In the genomic region with DNA sequence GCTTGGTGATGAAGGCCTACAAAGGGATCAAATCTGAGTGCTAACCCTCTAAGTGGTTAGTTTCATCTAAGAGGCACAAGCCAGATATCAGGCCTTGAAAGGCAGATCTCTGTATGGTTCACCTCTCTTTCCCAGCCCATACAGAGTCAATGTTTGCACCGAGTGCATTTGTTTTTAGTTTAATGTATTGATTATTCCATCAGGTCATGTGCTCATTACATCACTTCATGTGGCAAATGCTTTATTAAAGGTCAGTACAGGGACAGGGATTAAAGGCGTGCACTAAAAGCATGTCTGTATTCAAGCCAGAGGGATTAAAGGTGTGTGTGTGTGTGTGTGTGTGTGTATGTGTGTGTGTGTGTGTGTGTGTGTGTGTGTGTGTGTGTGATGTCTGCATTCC, we compare ENCODE assay signal across 28 mouse cellular contexts.
"Had no signal": no experiment of that assay in that cellular context is flagged by ENCODE, and none has a peak within 500 bp of the region (broad histone marks: within the 10 kb centered on the region; RNA-seq: fewer than 3 reads in every experiment).

No protein-coding gene starts in this region.

- ATAC-seq: forebrain, embryonic 13.5 days; forebrain, embryonic 14.5 days; forebrain, embryonic 15.5 days; forebrain, embryonic 16.5 days; forebrain, postnatal 0 days had no signal

- H3K4me3 ChIP-seq: embryonic facial prominence, embryonic 10.5 days; embryonic facial prominence, embryonic 12.5 days; embryonic facial prominence, embryonic 13.5 days; embryonic facial prominence, embryonic 15.5 days; erythroblast, embryonic 14.5 days; forebrain, embryonic 10.5 days; forebrain, embryonic 12.5 days; forebrain, embryonic 13.5 days; forebrain, embryonic 15.5 days; gastrocnemius, adult 2 months; heart, adult 2 months had no signal

- H3K36me3 ChIP-seq: embryonic facial prominence, embryonic 10.5 days; embryonic facial prominence, embryonic 12.5 days; embryonic facial prominence, embryonic 13.5 days; embryonic facial prominence, embryonic 15.5 days; forebrain, embryonic 10.5 days; forebrain, embryonic 12.5 days; forebrain, embryonic 15.5 days had no signal

- DNase-seq: cerebellum, adult 2 months; cerebellum, adult 8-10 months; cerebellum, adult 9-10 months; cerebellum, adult 9-11 months; cerebellum, postnatal 10 days; cerebellum, postnatal 14 days; cerebellum, postnatal 25 days; cerebellum, postnatal 36 days; embryo, embryonic 11 days; forebrain, postnatal 0 days; gastrocnemius, adult 2 months; gastrocnemius, postnatal 10 days; gastrocnemius, postnatal 14 days; gastrocnemius, postnatal 25 days; gastrocnemius, postnatal 36 days; heart, adult 18-20 months; heart, adult 2 months had no signal

- H3K27ac ChIP-seq: embryonic facial prominence, embryonic 10.5 days; embryonic facial prominence, embryonic 12.5 days; embryonic facial prominence, embryonic 13.5 days; embryonic facial prominence, embryonic 15.5 days; forebrain, embryonic 10.5 days; forebrain, embryonic 12.5 days; forebrain, embryonic 13.5 days; forebrain, embryonic 15.5 days; gastrocnemius, adult 2 months; heart, adult 2 months had no signal

- H3K4me2 ChIP-seq: embryonic facial prominence, embryonic 12.5 days; embryonic facial prominence, embryonic 13.5 days; embryonic facial prominence, embryonic 15.5 days; forebrain, embryonic 12.5 days; forebrain, embryonic 13.5 days; forebrain, embryonic 15.5 days had no signal

- H3K4me1 ChIP-seq: embryonic facial prominence, embryonic 10.5 days; embryonic facial prominence, embryonic 12.5 days; embryonic facial prominence, embryonic 13.5 days; embryonic facial prominence, embryonic 15.5 days; forebrain, embryonic 10.5 days; forebrain, embryonic 12.5 days; forebrain, embryonic 13.5 days; forebrain, embryonic 15.5 days had no signal

- H3K27me3 ChIP-seq: embryonic facial prominence, embryonic 12.5 days; embryonic facial prominence, embryonic 13.5 days; embryonic facial prominence, embryonic 15.5 days; forebrain, embryonic 12.5 days; forebrain, embryonic 13.5 days; forebrain, embryonic 15.5 days had no signal

- H3K9me3 ChIP-seq: embryonic facial prominence, embryonic 10.5 days; embryonic facial prominence, embryonic 12.5 days; embryonic facial prominence, embryonic 13.5 days; embryonic facial prominence, embryonic 15.5 days; forebrain, embryonic 10.5 days; forebrain, embryonic 12.5 days; forebrain, embryonic 13.5 days; forebrain, embryonic 15.5 days had no signal

- H3K9ac ChIP-seq: embryonic facial prominence, embryonic 12.5 days; embryonic facial prominence, embryonic 13.5 days; embryonic facial prominence, embryonic 15.5 days; forebrain, embryonic 12.5 days; forebrain, embryonic 13.5 days; forebrain, embryonic 15.5 days; forebrain, postnatal 0 days had no signal
